Mouse (Mus musculus): ENCODE results near the gene Lyg1. TPM values are rescaled to one million over a fixed set of nuclear protein-coding genes. Genes with fewer than 3 reads are reported as not detected.

Lyg1 gene
- polyA plus RNA-seq (2014; fragmentation: Illumina TruSeq; extraction: RNeasy Lipid Tissue Mini Kit (QIAGEN cat#74804); ENCODE audit: low read depth, low replicate concordance) = not detected

GRCm38 (mm10) chr1:37957659-37958058 is at the start of gene Lyg1:
TSS of gene Lyg1 (minus strand) at chr1:37957759.

GRCm38 (mm10) chr1:37997867-37998266 is 40.3 kb upstream of the Lyg1 start, which contains the start of the genes Txndc9 and Eif5b:
TSS of gene Txndc9 (minus strand) at chr1:37997893.
TSS of gene Eif5b (plus strand) at chr1:37998010.

GRCm38 (mm10) chr1:37916393-37916792 is 41.2 kb downstream of the Lyg1 start, which contains the start of gene Lyg2:
TSS of gene Lyg2 (minus strand) at chr1:37916493.

Other genes starting within 250 kb of the Lyg1 start
- not detected for gene 2010300C02Rik, start 237.7 kb downstream of the Lyg1 start, polyA plus RNA-seq (2014; fragmentation: Illumina TruSeq; extraction: RNeasy Lipid Tissue Mini Kit (QIAGEN cat#74804); ENCODE audit: low read depth, low replicate concordance)
- gene Tsga10, start 91.3 kb downstream of the Lyg1 start, polyA plus RNA-seq (2014; fragmentation: Illumina TruSeq; extraction: RNeasy Lipid Tissue Mini Kit (QIAGEN cat#74804); ENCODE audit: low read depth, low replicate concordance) = 13.2 TPM
- 8.5 TPM for gene Lipt1, start 86.0 kb downstream of the Lyg1 start, polyA plus RNA-seq (2014; fragmentation: Illumina TruSeq; extraction: RNeasy Lipid Tissue Mini Kit (QIAGEN cat#74804); ENCODE audit: low read depth, low replicate concordance)
- gene Mitd1, start 67.3 kb downstream of the Lyg1 start, polyA plus RNA-seq (2014; fragmentation: Illumina TruSeq; extraction: RNeasy Lipid Tissue Mini Kit (QIAGEN cat#74804); ENCODE audit: low read depth, low replicate concordance) = 33.5 TPM
- 332 TPM for gene Mrpl30, start 67.3 kb downstream of the Lyg1 start, polyA plus RNA-seq (2014; fragmentation: Illumina TruSeq; extraction: RNeasy Lipid Tissue Mini Kit (QIAGEN cat#74804); ENCODE audit: low read depth, low replicate concordance)
- gene Lyg2, start 41.3 kb downstream of the Lyg1 start, polyA plus RNA-seq (2014; fragmentation: Illumina TruSeq; extraction: RNeasy Lipid Tissue Mini Kit (QIAGEN cat#74804); ENCODE audit: low read depth, low replicate concordance) = not detected
- 148 TPM for gene Txndc9, start 40.1 kb upstream of the Lyg1 start, polyA plus RNA-seq (2014; fragmentation: Illumina TruSeq; extraction: RNeasy Lipid Tissue Mini Kit (QIAGEN cat#74804); ENCODE audit: low read depth, low replicate concordance)
- gene Eif5b, start 40.3 kb upstream of the Lyg1 start, polyA plus RNA-seq (2014; fragmentation: Illumina TruSeq; extraction: RNeasy Lipid Tissue Mini Kit (QIAGEN cat#74804); ENCODE audit: low read depth, low replicate concordance) = 83.0 TPM
- gene Rev1, start 172.0 kb upstream of the Lyg1 start, polyA plus RNA-seq (2014; fragmentation: Illumina TruSeq; extraction: RNeasy Lipid Tissue Mini Kit (QIAGEN cat#74804); ENCODE audit: low read depth, low replicate concordance) = 14.5 TPM